Mouse (Mus musculus): ENCODE measurements around the gene Mettl15. TPM values are rescaled to one million over a fixed set of nuclear protein-coding genes. Genes with fewer than 3 reads are reported as not detected.

Gene Mettl15
- total and polyA plus RNA-seq, 2 experiments from 2014 or later = 14.7 to 18.2 TPM

GRCm38 (mm10) chr2:109296264-109296663, 15.7 kb upstream of the Mettl15 start:
- ATAC-seq (ENCODE audit: insufficient read depth, low read depth) (no peak), DNase-seq (ENCODE audit: low spot score) (no peak)
- Histone ChIP-seq H3K4me2 (ENCODE audit: low read depth, low read length) (no peak overlapping the region), H3K27ac (ENCODE audit: low read depth) (no peak overlapping the region), H3K27me3 (ENCODE audit: control insufficient read depth, insufficient read depth, low read length) (no peaks in the 10 kb centered on the region), H3K9ac (replicated peaks; ENCODE audit: low read depth, low read length) (no peak overlapping the region), H3K4me3 (ENCODE audit: low read depth, low read length) (no peak overlapping the region), H3K4me1 (ENCODE audit: control insufficient read depth, insufficient read depth) (no peaks in the 10 kb centered on the region), H3K36me3 (replicated peaks; ENCODE audit: control insufficient read depth, insufficient read depth, low read length) (peaks cover 25% of the 10 kb centered on the region), H3K9me3 (replicated peaks; ENCODE audit: control insufficient read depth, low read length) (no peaks in the 10 kb centered on the region)
- TF ChIP-seq CTCF (IDR thresholded peaks at IDR 0.05; ENCODE audit: low read depth) = no peak
- TF ChIP-seq EP300 (IDR thresholded peaks at IDR 0.05; ENCODE audit: low read depth) = no peak
- 83% methylated on average over 5 of the region's 5 CpGs for WGBS

DNA sequence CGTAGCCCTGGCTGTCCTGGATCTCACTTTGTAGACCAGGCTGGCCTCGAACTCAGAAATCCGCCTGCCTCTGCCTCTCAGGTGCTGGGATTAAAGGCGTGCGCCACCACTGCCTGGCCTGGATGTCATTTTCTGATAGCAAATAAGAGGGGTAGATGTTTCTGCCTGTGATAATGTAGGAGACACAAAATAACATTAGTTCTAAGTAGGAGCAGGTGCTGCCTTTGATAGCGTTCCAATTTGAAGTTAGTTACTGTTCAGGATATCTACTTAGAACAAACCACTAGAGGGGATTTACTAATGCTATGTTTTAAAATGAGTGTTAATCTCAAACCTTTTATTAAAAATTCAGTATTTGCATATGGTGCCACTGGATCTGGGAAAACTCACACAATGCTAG, 8.8 kb upstream of the Mettl15 start:
- ATAC-seq (ENCODE audit: insufficient read depth, low read depth) (no peak), DNase-seq (ENCODE audit: low spot score) (no peak)
- H3K27me3 ChIP-seq (ENCODE audit: control insufficient read depth, insufficient read depth, low read length) = no peaks in the 10 kb centered on the region
- no peak overlapping the region for H3K4me2 ChIP-seq (ENCODE audit: low read depth, low read length)
- no peaks in the 10 kb centered on the region for H3K9me3 ChIP-seq (replicated peaks; ENCODE audit: control insufficient read depth, low read length)
- TF ChIP-seq CTCF (IDR thresholded peaks at IDR 0.05; ENCODE audit: low read depth) (no peak), EP300 (IDR thresholded peaks at IDR 0.05; ENCODE audit: low read depth) (no peak)
- no peaks in the 10 kb centered on the region for H3K4me1 ChIP-seq (ENCODE audit: control insufficient read depth, insufficient read depth)
- H3K27ac ChIP-seq (ENCODE audit: low read depth) = no peak overlapping the region
- no peak overlapping the region for H3K4me3 ChIP-seq (ENCODE audit: low read depth, low read length)
- WGBS = 89% methylated on average over 6 of the region's 6 CpGs
- peaks cover 34% of the 10 kb centered on the region for H3K36me3 ChIP-seq (replicated peaks; ENCODE audit: control insufficient read depth, insufficient read depth, low read length)
- H3K9ac ChIP-seq (replicated peaks; ENCODE audit: low read depth, low read length) = no peak overlapping the region

DNA sequence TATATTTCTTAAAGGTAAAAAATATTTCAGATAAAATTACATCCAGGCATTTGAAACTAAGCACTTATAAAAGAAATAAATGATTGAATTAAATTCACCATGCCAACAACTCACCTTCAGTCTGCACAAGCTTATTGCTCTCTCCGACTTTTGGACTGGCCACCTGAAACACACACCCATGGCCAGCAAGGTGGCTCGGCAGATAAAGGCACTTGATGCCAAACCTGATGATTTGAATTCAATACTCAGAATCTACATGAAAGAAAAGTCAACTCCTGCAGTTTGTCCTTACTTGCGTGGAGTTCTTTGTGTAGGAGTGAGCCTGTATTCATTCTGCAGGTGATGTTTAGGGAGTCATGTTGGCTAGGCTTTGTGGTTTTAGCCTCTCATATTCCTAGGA, 3.6 kb upstream of the Mettl15 start:
- Histone ChIP-seq H3K4me3 (ENCODE audit: low read depth, low read length) (no peak overlapping the region), H3K4me1 (ENCODE audit: control insufficient read depth, insufficient read depth) (peaks cover 8% of the 10 kb centered on the region; the same call in 1 of the 2 replicates), H3K9ac (replicated peaks; ENCODE audit: low read depth, low read length) (no peak overlapping the region), H3K27ac (ENCODE audit: low read depth) (no peak overlapping the region), H3K27me3 (ENCODE audit: control insufficient read depth, insufficient read depth, low read length) (no peaks in the 10 kb centered on the region), H3K36me3 (replicated peaks; ENCODE audit: control insufficient read depth, insufficient read depth, low read length) (0 out of 2 replicates have a peak, but pooled peaks cover 5% of the 10 kb centered on the region), H3K4me2 (ENCODE audit: low read depth, low read length) (no peak overlapping the region), H3K9me3 (replicated peaks; ENCODE audit: control insufficient read depth, low read length) (no peaks in the 10 kb centered on the region)
- ATAC-seq (ENCODE audit: insufficient read depth, low read depth) = no peak
- WGBS = 95% methylated on average over 3 of the region's 3 CpGs
- DNase-seq (ENCODE audit: low spot score) = no peak
- TF ChIP-seq EP300 (IDR thresholded peaks at IDR 0.05; ENCODE audit: low read depth) (no peak), CTCF (IDR thresholded peaks at IDR 0.05; ENCODE audit: low read depth) (no peak)

DNA sequence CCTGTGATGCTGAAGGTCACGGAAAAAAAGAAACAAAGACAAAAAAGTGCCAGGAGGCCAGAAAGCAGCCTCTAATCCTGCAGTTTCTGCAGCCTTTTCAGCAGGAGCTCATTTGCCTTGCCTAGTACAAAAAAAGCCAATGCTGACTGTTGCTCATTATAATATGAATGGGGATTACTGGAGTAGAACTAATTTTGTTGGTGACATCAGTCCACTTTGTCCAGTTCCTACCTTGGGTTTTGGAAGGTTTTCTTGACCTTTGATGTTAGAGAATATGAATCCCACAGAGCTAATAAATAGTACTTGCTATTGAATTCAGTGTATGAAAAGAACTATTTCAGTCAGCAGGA, 768 bp upstream of the Mettl15 start:
- H3K4me2 ChIP-seq (ENCODE audit: low read depth, low read length) = peak overlapping the region; percentile 66
- peak overlapping the region; percentile 74 for H3K27ac ChIP-seq (ENCODE audit: low read depth)
- TF ChIP-seq CTCF (IDR thresholded peaks at IDR 0.05; ENCODE audit: low read depth) = no peak
- TF ChIP-seq EP300 (IDR thresholded peaks at IDR 0.05; ENCODE audit: low read depth) = no peak
- ATAC-seq (ENCODE audit: insufficient read depth, low read depth) (no peak), DNase-seq (ENCODE audit: low spot score) (no peak)
- H3K27me3 ChIP-seq (ENCODE audit: control insufficient read depth, insufficient read depth, low read length) = no peaks in the 10 kb centered on the region
- WGBS = 0% methylated on average over 1 of the region's 1 CpGs
- H3K4me1 ChIP-seq (ENCODE audit: control insufficient read depth, insufficient read depth) = peaks cover 13% of the 10 kb centered on the region; the same call in 1 of the 2 replicates
- peak overlapping the region; percentile 67 for H3K9ac ChIP-seq (replicated peaks; ENCODE audit: low read depth, low read length)
- H3K36me3 ChIP-seq (replicated peaks; ENCODE audit: control insufficient read depth, insufficient read depth, low read length) = no peaks in the 10 kb centered on the region
- peak overlapping the region; percentile 91 for H3K4me3 ChIP-seq (ENCODE audit: low read depth, low read length)
- H3K9me3 ChIP-seq (replicated peaks; ENCODE audit: control insufficient read depth, low read length) = no peaks in the 10 kb centered on the region

GRCm38 (mm10) chr2:109280272-109280599, 312 bp downstream of the Mettl15 start:
- Histone ChIP-seq H3K4me2 (ENCODE audit: low read depth, low read length) (peak overlapping the region; percentile 66), H3K9me3 (replicated peaks; ENCODE audit: control insufficient read depth, low read length) (no peaks in the 10 kb centered on the region), H3K4me3 (ENCODE audit: low read depth, low read length) (peak overlapping the region; percentile 91), H3K27me3 (ENCODE audit: control insufficient read depth, insufficient read depth, low read length) (no peaks in the 10 kb centered on the region), H3K36me3 (replicated peaks; ENCODE audit: control insufficient read depth, insufficient read depth, low read length) (no peaks in the 10 kb centered on the region), H3K27ac (ENCODE audit: low read depth) (peak overlapping the region; percentile 58), H3K9ac (replicated peaks; ENCODE audit: low read depth, low read length) (peak overlapping the region; percentile 67), H3K4me1 (ENCODE audit: control insufficient read depth, insufficient read depth) (peaks cover 13% of the 10 kb centered on the region; the same call in 1 of the 2 replicates)
- DNase-seq (ENCODE audit: low spot score) (no peak), ATAC-seq (ENCODE audit: insufficient read depth, low read depth) (no peak)
- TF ChIP-seq CTCF (IDR thresholded peaks at IDR 0.05; ENCODE audit: low read depth) = no peak
- TF ChIP-seq EP300 (IDR thresholded peaks at IDR 0.05; ENCODE audit: low read depth) = no peak
- WGBS = 6% methylated on average over 4 of the region's 4 CpGs

GRCm38 (mm10) chr2:109278036-109278435, 2.5 kb downstream of the Mettl15 start:
- Histone ChIP-seq H3K27ac (ENCODE audit: low read depth) (peak overlapping the region; percentile 63), H3K27me3 (ENCODE audit: control insufficient read depth, insufficient read depth, low read length) (no peaks in the 10 kb centered on the region), H3K9ac (replicated peaks; ENCODE audit: low read depth, low read length) (peak overlapping the region; percentile 90), H3K36me3 (replicated peaks; ENCODE audit: control insufficient read depth, insufficient read depth, low read length) (no peaks in the 10 kb centered on the region), H3K4me3 (ENCODE audit: low read depth, low read length) (peak overlapping the region; percentile 87), H3K9me3 (replicated peaks; ENCODE audit: control insufficient read depth, low read length) (no peaks in the 10 kb centered on the region), H3K4me1 (ENCODE audit: control insufficient read depth, insufficient read depth) (peaks cover 13% of the 10 kb centered on the region; the same call in 1 of the 2 replicates), H3K4me2 (ENCODE audit: low read depth, low read length) (peak overlapping the region; percentile 88)
- DNase-seq (ENCODE audit: low spot score) (peak; percentile 52), ATAC-seq (ENCODE audit: insufficient read depth, low read depth) (no peak)
- under 1% methylated on average over 16 of the region's 16 CpGs for WGBS
- TF ChIP-seq EP300 (IDR thresholded peaks at IDR 0.05; ENCODE audit: low read depth) (no peak), CTCF (IDR thresholded peaks at IDR 0.05; ENCODE audit: low read depth) (no peak)

Data from heart, postnatal 0 days (tissue).